Mouse (Mus musculus) hindbrain, embryonic 15.5 days (tissue): ENCODE data around the gene Crmp1. TPM values are rescaled to one million over a fixed set of nuclear protein-coding genes. Genes with fewer than 3 reads are reported as not detected.

Experiments
- ATAC-seq: fragments of 200-750 bp; cut with Nextera tagmentation; 2 replicates; pipeline ENCODE4 v1.8.0; 2017; ENCODE audit warnings: low read depth, moderate number of reproducible peaks, moderate TSS enrichment; ENCODE audit not compliant: low FRiP score
- H3K27ac ChIP-seq: fragments of 300-500 bp; sonication (generic); replicated peaks from 2 replicates; pipeline ENCODE4 v1.5.1; 2015; ENCODE audit warnings: mild to moderate bottlenecking, inconsistent platforms
- H3K27me3 ChIP-seq: fragments of 300-500 bp; sonication (generic); 2 replicates; pipeline ENCODE4 v1.6.1; 2015; ENCODE audit warnings: control low read depth, inconsistent platforms
- H3K36me3 ChIP-seq: fragments of 300-500 bp; sonication (generic); 2 replicates; pipeline ENCODE4 v1.6.1; 2015; ENCODE audit warnings: control low read depth, inconsistent platforms
- H3K4me1 ChIP-seq: fragments of 300-500 bp; sonication (generic); replicated peaks from 2 replicates; pipeline ENCODE4 v1.6.1; 2015; ENCODE audit warnings: control low read depth, inconsistent platforms
- H3K4me2 ChIP-seq: fragments of 300-500 bp; sonication (generic); 2 replicates; pipeline ENCODE4 v1.6.1; 2015; ENCODE audit warnings: moderate library complexity, mild to moderate bottlenecking, inconsistent platforms
- H3K4me3 ChIP-seq: fragments of 300-500 bp; sonication (generic); 2 replicates; pipeline ENCODE4 v1.5.1; 2015; ENCODE audit warnings: mild to moderate bottlenecking, inconsistent platforms
- H3K9ac ChIP-seq: fragments of 300-500 bp; sonication (generic); 2 replicates; pipeline ENCODE4 v1.6.1; 2015; ENCODE audit warnings: inconsistent platforms
- H3K9me3 ChIP-seq: fragments of 300-500 bp; sonication (generic); 2 replicates; pipeline ENCODE4 v1.6.1; 2016; ENCODE audit warnings: control low read depth, inconsistent platforms
- WGBS: fragments of 180-500 bp; shearing (Covaris S2); methylation state at CpG from one replicate; pipeline ENCODE4 v1.1.7; 2015; 5-methylcytosine and 5-hydroxymethylcytosine counted together
- polyA plus RNA-seq: library from polyadenylated mRNA; unstranded; fragments of >200 nt; fragmentation: Nextera tagmentation; extraction: Ambion mirVana; gene quantifications from 2 replicates; pipeline ENCODE4 v1.2.1, GENCODE M21; 2015

Crmp1 gene
- polyA plus RNA-seq, 1 experiment from 2014 or later = 959 TPM

DNA sequence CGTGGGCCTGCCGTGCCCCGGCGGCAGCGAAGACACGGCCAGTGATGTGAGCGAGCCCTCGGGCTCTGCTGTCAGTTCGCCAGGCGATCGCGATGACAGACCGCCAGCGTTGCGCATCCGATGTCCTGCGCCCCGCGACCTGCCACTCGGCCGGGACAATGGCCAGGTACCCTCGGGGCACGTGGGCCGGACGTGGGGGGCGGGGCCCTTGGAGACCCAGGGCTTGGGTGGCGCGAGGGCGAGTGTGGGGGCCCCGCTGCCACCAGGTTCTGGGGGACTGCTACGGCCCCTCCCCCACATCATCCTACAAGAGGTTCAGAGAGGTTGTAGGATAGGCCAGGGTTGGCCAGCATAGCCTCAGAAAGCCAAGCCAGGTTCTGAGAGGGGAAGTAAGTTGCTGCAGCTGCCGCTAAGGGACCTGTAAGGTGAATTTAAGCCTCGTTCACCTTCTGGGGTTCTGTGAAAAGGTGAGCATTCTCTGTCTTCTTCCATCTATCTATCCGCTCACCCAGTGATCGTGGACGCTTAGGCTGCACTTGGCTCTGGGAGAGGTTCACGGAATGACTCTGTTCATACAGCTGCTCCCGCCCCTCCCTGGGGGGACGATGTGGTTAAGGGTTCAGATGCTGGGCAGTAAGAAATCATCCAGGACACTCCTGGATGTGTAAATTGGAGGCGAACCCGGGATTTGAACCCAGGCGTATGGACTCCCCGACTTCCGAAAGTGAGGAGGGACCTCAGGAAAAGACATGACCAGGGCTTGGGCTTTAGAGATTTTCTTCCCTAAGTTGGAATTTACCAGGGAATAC, 824 bp downstream of the Crmp1 start:
- peak overlapping the region; percentile 97 for H3K27ac ChIP-seq
- WGBS = 6% methylated on average over 44 of the region's 44 CpGs
- peak overlapping the region; percentile 58 for H3K4me3 ChIP-seq
- peaks cover 47% of the 10 kb centered on the region for H3K4me1 ChIP-seq
- no peaks in the 10 kb centered on the region for H3K27me3 ChIP-seq
- H3K4me2 ChIP-seq = peak overlapping the region; percentile 83
- no peaks in the 10 kb centered on the region for H3K9me3 ChIP-seq
- no peak for ATAC-seq
- H3K36me3 ChIP-seq = no peaks in the 10 kb centered on the region
- peak overlapping the region; percentile 93 for H3K9ac ChIP-seq

DNA sequence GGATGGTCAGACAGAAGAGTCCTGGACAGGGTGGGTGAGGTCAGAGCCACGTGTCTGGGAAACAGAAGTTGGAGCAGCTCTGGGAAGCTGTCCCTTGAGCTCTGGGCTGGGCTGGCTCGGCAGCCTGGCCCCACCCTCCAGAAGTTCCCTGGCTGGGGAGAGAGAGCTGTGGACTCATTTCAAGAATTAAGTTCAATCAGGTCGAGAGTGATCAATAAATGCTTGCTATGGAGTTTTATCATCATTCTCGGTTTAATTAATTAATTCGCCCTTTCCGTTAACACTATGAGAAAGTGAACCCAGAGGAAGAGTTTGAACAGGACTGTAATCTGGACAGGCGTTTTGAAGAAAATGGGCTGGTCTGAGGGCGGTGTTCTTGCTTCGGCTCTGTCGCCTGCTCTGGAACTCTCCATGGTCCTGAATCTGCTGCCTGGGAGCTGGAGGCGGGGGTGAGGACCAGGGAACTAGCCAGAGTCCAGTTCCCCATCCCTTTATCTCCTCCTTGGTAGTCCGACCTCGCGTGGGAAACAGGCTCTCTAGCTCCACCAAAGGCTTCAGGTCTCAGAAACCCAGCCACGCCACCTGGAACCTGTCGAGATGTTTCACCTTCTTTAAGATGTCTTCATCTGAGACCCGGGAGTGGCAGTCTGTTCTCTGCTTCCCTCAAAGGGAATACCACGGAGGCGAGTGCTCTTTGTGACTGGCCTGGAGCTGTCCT, 1.6 kb downstream of the Crmp1 start:
- Histone ChIP-seq H3K4me2 (peak overlapping the region; percentile 83), H3K9ac (peak overlapping the region; percentile 93), H3K4me3 (peak overlapping the region; percentile 58), H3K27ac (peak overlapping the region; percentile 97), H3K4me1 (peaks cover 55% of the 10 kb centered on the region), H3K9me3 (no peaks in the 10 kb centered on the region), H3K36me3 (no peaks in the 10 kb centered on the region), H3K27me3 (no peaks in the 10 kb centered on the region)
- under 1% methylated on average over 19 of the region's 19 CpGs for WGBS
- ATAC-seq = no peak

GRCm38 (mm10) chr5:37244161-37244560, 2.4 kb downstream of the Crmp1 start:
- Histone ChIP-seq H3K4me2 (peak overlapping the region; percentile 83), H3K4me1 (peaks cover 63% of the 10 kb centered on the region), H3K4me3 (peak overlapping the region; percentile 58), H3K9me3 (no peaks in the 10 kb centered on the region), H3K27ac (peak overlapping the region; percentile 97), H3K27me3 (no peaks in the 10 kb centered on the region), H3K36me3 (no peaks in the 10 kb centered on the region), H3K9ac (peak overlapping the region; percentile 93)
- 1% methylated on average over 13 of the region's 13 CpGs for WGBS
- ATAC-seq = peak; percentile 51

GRCm38 (mm10) chr5:37244666-37245242, 3.0 kb downstream of the Crmp1 start:
- no peak for ATAC-seq
- Histone ChIP-seq H3K9ac (peak overlapping the region; percentile 93), H3K4me1 (peaks cover 69% of the 10 kb centered on the region), H3K27ac (peak overlapping the region; percentile 97), H3K4me2 (peak overlapping the region; percentile 83), H3K4me3 (peak overlapping the region; percentile 58), H3K9me3 (no peaks in the 10 kb centered on the region), H3K36me3 (no peaks in the 10 kb centered on the region), H3K27me3 (no peaks in the 10 kb centered on the region)
- WGBS = 38% methylated on average over 9 of the region's 9 CpGs

DNA sequence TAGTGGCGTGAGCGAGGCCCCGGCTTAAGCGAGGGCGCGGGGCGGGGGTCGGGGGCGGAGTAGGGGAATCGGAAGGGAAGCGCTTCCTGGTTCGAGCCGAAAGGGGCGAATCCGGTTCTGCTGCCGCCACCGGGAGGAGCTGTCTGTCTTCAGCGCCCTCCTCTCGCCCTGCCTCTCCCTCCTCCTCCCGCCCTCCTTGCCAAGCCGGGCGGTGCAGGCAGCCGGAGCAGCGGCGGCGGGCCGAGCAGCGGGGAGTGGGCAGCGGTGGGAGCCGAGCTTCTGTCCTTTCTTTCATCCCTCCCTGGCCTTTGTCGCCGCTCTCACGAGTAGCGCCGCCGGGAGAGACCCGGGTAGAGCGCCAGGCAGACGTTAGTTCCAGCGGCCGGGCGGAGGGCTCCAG, 3.9 kb downstream of the Crmp1 start:
- H3K4me1 ChIP-seq = peaks cover 73% of the 10 kb centered on the region

DNA sequence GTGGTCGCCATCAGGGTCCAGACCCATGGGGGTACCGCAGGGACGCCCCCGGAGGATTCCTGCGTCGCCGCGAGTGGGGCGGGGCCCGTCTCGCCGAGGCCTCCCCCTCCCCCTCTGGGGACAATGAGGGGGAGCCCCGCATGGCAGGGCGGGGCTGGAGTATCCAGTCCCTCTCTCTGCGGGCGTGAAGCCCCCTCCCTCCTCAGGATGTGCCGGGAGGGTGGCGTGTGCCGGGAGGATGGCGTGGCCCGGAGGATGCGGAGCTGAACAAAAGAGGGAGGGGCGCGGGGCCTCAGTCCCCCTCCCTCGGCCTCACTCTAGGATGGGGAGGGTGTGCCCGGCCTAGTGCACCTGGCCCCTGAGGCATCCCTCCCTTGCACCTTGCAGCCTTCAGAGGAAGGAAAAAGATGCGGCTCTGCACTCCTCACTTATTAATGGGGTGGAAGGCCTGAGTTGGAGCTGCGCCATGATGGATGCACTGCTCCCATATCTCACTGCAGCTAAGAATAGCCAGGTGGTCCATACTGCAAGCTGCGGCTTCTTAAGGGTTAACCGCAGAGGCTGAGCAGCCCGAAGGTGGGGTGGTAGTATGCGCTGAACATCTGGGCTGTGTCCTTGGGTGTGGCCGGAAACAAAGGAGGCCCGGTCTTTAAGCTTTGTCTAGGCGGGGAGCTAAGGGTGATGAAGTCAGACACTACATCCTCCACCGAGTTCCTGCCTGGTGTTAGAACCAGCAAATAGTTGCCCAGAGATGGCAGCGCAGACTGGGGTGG, 4.6 kb downstream of the Crmp1 start:
- H3K4me2 ChIP-seq = peak overlapping the region; percentile 83
- peak overlapping the region; percentile 58 for H3K4me3 ChIP-seq
- H3K9ac ChIP-seq = peak overlapping the region; percentile 93
- peaks cover 73% of the 10 kb centered on the region for H3K4me1 ChIP-seq
- H3K36me3 ChIP-seq = no peaks in the 10 kb centered on the region
- no peaks in the 10 kb centered on the region for H3K9me3 ChIP-seq
- ATAC-seq = peak; percentile 9
- peak overlapping the region; percentile 97 for H3K27ac ChIP-seq
- under 1% methylated on average over 29 of the region's 37 CpGs for WGBS
- H3K27me3 ChIP-seq = no peaks in the 10 kb centered on the region

More for the DNA sequence above, 3.9 kb downstream of the Crmp1 start:
- Histone ChIP-seq H3K27me3 (no peaks in the 10 kb centered on the region), H3K36me3 (no peaks in the 10 kb centered on the region), H3K9ac (peak overlapping the region; percentile 93), H3K4me2 (peak overlapping the region; percentile 83), H3K9me3 (no peaks in the 10 kb centered on the region), H3K4me3 (peak overlapping the region; percentile 58), H3K27ac (peak overlapping the region; percentile 97)
- WGBS = under 1% methylated on average over 40 of the region's 42 CpGs
- ATAC-seq = peak; percentile 49

DNA sequence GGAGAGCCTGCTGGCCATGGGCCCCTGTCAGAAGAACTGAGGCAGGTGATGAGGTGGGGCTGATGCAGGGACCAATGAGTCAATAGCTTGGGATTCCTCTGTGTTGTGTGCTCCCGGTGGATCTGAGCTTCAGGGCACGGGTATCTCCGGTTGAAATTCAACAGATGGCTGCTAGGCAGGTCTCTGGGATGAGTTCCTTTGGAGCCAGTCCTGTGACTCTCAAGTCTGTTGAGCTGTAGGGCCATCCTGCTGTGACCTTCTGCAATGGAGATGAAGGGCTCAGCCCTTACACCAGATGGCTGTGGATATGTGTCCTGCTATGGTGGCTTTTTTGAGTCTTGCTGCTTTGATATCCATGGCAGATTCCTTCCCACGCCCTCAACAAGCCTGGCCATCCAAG, 5.7 kb downstream of the Crmp1 start:
- H3K36me3 ChIP-seq = peaks cover 1% of the 10 kb centered on the region; the same call in 1 of the 2 replicates
- H3K27me3 ChIP-seq = no peaks in the 10 kb centered on the region
- peak overlapping the region; percentile 83 for H3K4me2 ChIP-seq
- no peaks in the 10 kb centered on the region for H3K9me3 ChIP-seq
- peak overlapping the region; percentile 97 for H3K27ac ChIP-seq
- WGBS = 21% methylated on average over 4 of the region's 4 CpGs
- peak overlapping the region; percentile 58 for H3K4me3 ChIP-seq
- peak overlapping the region; percentile 93 for H3K9ac ChIP-seq
- no peak for ATAC-seq
- peaks cover 77% of the 10 kb centered on the region for H3K4me1 ChIP-seq

GRCm38 (mm10) chr5:37248870-37249269, 7.1 kb downstream of the Crmp1 start:
- Histone ChIP-seq H3K9ac (peak overlapping the region; percentile 52), H3K27me3 (no peaks in the 10 kb centered on the region), H3K4me3 (peak overlapping the region; percentile 58), H3K9me3 (no peaks in the 10 kb centered on the region), H3K4me1 (peaks cover 70% of the 10 kb centered on the region), H3K36me3 (peaks cover 4% of the 10 kb centered on the region; the same call in 1 of the 2 replicates), H3K27ac (peak overlapping the region; percentile 32), H3K4me2 (peak overlapping the region; percentile 83)
- no peak for ATAC-seq
- WGBS = 43% methylated on average over 3 of the region's 3 CpGs

DNA sequence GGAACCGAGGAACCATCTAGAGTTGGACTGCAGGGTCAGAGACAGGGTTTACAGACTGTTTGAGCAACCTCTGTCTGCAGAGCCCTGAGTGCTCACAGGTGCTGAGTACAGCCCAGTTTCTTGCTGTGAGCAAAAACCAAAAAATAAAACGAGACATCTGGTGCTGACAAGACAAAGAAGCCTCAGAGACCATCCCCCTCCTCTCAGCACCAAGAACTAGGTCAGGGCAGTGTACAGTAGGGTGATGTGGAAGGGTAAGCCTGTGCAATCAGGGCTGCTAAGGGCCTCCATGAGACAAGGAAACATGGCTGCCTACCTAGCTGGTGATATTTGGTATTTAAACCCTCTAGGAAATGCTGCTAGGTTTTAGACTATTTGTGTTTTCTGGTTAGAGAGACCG, 9.9 kb downstream of the Crmp1 start:
- Histone ChIP-seq H3K4me2 (no peak overlapping the region), H3K27me3 (no peaks in the 10 kb centered on the region), H3K9me3 (no peaks in the 10 kb centered on the region), H3K4me1 (peaks cover 81% of the 10 kb centered on the region), H3K36me3 (peaks cover 4% of the 10 kb centered on the region; the same call in 1 of the 2 replicates), H3K4me3 (no peak overlapping the region), H3K27ac (no peak overlapping the region), H3K9ac (no peak overlapping the region)
- 72% methylated on average over 3 of the region's 3 CpGs for WGBS
- ATAC-seq = no peak

GRCm38 (mm10) chr5:37252101-37252804, 10.5 kb downstream of the Crmp1 start:
- H3K4me2 ChIP-seq = no peak overlapping the region
- 79% methylated on average over 9 of the region's 9 CpGs for WGBS
- H3K4me3 ChIP-seq = no peak overlapping the region
- H3K9me3 ChIP-seq = no peaks in the 10 kb centered on the region
- H3K4me1 ChIP-seq = peaks cover 87% of the 10 kb centered on the region
- no peak for ATAC-seq
- H3K27me3 ChIP-seq = no peaks in the 10 kb centered on the region
- peaks cover 4% of the 10 kb centered on the region; the same call in 1 of the 2 replicates for H3K36me3 ChIP-seq
- H3K27ac ChIP-seq = no peak overlapping the region
- no peak overlapping the region for H3K9ac ChIP-seq

DNA sequence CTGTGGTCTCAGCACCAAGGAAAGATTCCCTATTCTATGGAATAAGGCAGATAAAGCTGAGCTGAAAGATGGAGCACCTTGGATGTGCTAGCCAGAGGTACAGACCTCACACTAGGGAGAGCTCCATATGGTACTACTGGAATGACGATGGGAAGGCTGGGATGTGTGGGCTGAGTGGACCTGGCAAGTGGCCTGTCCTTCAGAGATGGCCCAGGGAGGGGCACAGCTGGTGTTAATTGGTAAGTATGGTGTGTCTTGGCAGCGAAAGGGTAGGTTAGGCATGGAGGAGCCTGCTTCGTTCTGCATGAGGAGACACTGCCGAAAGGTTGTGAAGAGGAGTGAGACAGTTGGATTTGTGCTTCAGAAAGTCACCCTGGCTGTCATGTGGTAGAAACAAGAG, 12.8 kb downstream of the Crmp1 start:
- WGBS = 60% methylated on average over 4 of the region's 4 CpGs
- Histone ChIP-seq H3K27me3 (no peaks in the 10 kb centered on the region), H3K4me2 (no peak overlapping the region), H3K4me1 (peaks cover 86% of the 10 kb centered on the region), H3K4me3 (no peak overlapping the region), H3K9me3 (no peaks in the 10 kb centered on the region), H3K36me3 (peaks cover 4% of the 10 kb centered on the region; the same call in 1 of the 2 replicates), H3K9ac (no peak overlapping the region), H3K27ac (no peak overlapping the region)
- ATAC-seq = no peak
